In genomic region chr4:128100541-128100940, GRCm38 (mm10) we compare ENCODE assay signal across 14 mouse cellular contexts.
"Had no signal": no experiment of that assay in that cellular context is flagged by ENCODE, and none has a peak within 500 bp of the region (broad histone marks: within the 10 kb centered on the region; RNA-seq: fewer than 3 reads in every experiment).

No protein-coding gene starts in this region.

- H3K9me3 ChIP-seq: kidney, embryonic 15.5 days; limb, embryonic 10.5 days; liver, embryonic 15.5 days; neural tube, embryonic 12.5 days had no signal

- H3K36me3 ChIP-seq: kidney, embryonic 15.5 days; limb, embryonic 10.5 days; liver, embryonic 15.5 days; neural tube, embryonic 12.5 days had no signal

- H3K27ac ChIP-seq: kidney, embryonic 15.5 days; left cerebral cortex, adult 2 months; limb, embryonic 10.5 days; liver, embryonic 15.5 days; macrophage; neural tube, embryonic 12.5 days had no signal

- DNase-seq: kidney, adult 2 months; kidney, postnatal 14 days; lung, adult 2 months; lung, postnatal 10 days; thymus, adult 18-20 months; thymus, postnatal 14 days had no signal

- H3K27me3 ChIP-seq: kidney, embryonic 15.5 days; liver, embryonic 15.5 days; megakaryocyte, embryonic 14.5 days; neural tube, embryonic 12.5 days had no signal

- H3K4me2 ChIP-seq: kidney, embryonic 15.5 days; liver, embryonic 11.5 days; liver, embryonic 15.5 days; neural tube, embryonic 12.5 days had no signal

- H3K9ac ChIP-seq: kidney, embryonic 15.5 days; liver, embryonic 15.5 days; neural tube, embryonic 12.5 days had no signal

- H3K4me3 ChIP-seq: kidney, embryonic 15.5 days; left cerebral cortex, adult 2 months; limb, embryonic 10.5 days; liver, embryonic 15.5 days; megakaryocyte, embryonic 14.5 days; neural tube, embryonic 12.5 days had no signal

- H3K4me1 ChIP-seq: kidney, embryonic 15.5 days; limb, embryonic 10.5 days; liver, embryonic 15.5 days; megakaryocyte, embryonic 14.5 days had no signal
